In the genomic region with DNA sequence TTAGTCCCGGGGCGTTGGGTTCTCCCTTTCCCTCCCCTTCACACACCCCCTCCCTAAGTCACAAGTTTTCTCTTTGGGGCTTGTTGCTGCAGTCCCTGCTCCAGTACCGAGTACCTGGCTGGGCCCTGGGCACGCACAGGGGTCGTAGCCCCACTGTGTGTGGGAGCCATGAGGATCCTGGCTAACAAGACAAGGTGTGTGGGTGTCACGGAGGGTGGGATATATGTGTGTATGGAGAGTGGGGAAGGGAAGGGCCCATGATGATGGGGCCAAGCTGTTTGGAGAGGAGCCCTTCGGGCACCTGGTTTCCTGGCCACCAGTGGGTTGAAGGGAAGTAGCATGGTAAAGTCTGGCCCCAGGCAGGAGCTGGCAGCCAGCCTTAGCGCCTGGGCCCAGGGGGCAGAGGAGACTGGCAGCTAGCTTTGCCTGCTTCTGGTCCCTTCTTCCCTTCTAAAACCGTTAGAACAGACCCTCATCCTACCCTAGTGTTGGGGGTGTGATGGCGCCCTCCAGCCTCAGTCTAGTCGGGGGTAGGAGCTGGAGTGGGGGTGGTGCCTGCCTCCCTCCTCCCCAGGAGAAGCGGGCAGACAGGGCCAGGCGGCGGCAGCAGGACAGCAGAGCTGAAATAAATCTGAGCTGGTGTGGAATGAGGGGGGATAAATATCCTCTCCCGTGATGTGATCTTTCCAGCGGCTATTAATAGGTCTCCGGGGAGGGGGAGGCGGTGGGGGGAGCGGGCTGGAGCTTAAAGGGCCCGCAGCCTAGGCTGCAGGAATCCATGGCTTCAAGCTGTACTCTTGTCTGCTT, we compare ENCODE assay signal across 8 mouse cellular contexts. TPM values are rescaled to one million over a fixed set of nuclear protein-coding genes. Genes with fewer than 3 reads are reported as not detected.
DNase-seq lines count a peak whose midpoint lies in the region; ATAC-seq and TF ChIP-seq lines count a peak whose summit lies in the region.

No protein-coding gene starts in this region.

- H3K4me2 ChIP-seq in heart, embryonic 13.5 days, result peak overlapping the region; percentile 79
- peak overlapping the region; percentile 86 for H3K4me2 ChIP-seq in midbrain, postnatal 0 days (ENCODE audit: low read depth, low read length, poor library complexity, severe bottlenecking)

- WGBS in heart, embryonic 13.5 days, result 8% methylated on average over 20 of the region's 20 CpGs
- 14% methylated on average over 20 of the region's 20 CpGs for WGBS in midbrain, postnatal 0 days

- DNase-seq in thymus, postnatal 4 days, result peak; percentile 22
- DNase-seq in thymus, postnatal 0 days (ENCODE audit: low spot score), result no peak
- peak; percentile 63 for DNase-seq in embryo, embryonic 11.5 days (ENCODE audit: low read depth, low spot score)
- DNase-seq in kidney, postnatal 25 days, result peak; percentile 45 to 62
- DNase-seq in midbrain, postnatal 0 days (ENCODE audit: low spot score), result peak; percentile 72

- no peaks in the 10 kb centered on the region for H3K27me3 ChIP-seq in heart, embryonic 13.5 days (replicated peaks)
- H3K27me3 ChIP-seq in midbrain, postnatal 0 days (ENCODE audit: insufficient read depth, low read length), result no peaks in the 10 kb centered on the region

- TF ChIP-seq CTCF in midbrain, postnatal 0 days (IDR thresholded peaks at IDR 0.05), result no peak

- H3K9ac ChIP-seq in heart, embryonic 13.5 days, result peak overlapping the region; percentile 85
- peak overlapping the region; percentile 70 for H3K9ac ChIP-seq in midbrain, postnatal 0 days (replicated peaks; ENCODE audit: low read length, poor library complexity, severe bottlenecking)

- H3K9me3 ChIP-seq in heart, embryonic 13.5 days, result no peaks in the 10 kb centered on the region
- no peaks in the 10 kb centered on the region for H3K9me3 ChIP-seq in midbrain, postnatal 0 days (ENCODE audit: low read length)

- peak overlapping the region; percentile 58 for H3K4me3 ChIP-seq in heart, embryonic 13.5 days
- peak overlapping the region; percentile 37 for H3K4me3 ChIP-seq in midbrain, postnatal 0 days (ENCODE audit: low read depth, low read length)

- 0 out of 2 replicates have a peak, but pooled peaks have one; percentile 39 for ATAC-seq in heart, embryonic 13.5 days (ENCODE audit: extremely low read depth, insufficient number of reproducible peaks, low FRiP score, low TSS enrichment)
- peak; percentile 20 for ATAC-seq in midbrain, postnatal 0 days (ENCODE audit: low FRiP score)
- ATAC-seq in CD4-positive, CD25-positive, alpha-beta regulatory T cell, adult 4 months, result no peak
- no peak for ATAC-seq in inflammation-experienced regulatory T-cells, adult 6 months

- H3K36me3 ChIP-seq in heart, embryonic 13.5 days, result peaks cover 44% of the 10 kb centered on the region
- no peaks in the 10 kb centered on the region for H3K36me3 ChIP-seq in midbrain, postnatal 0 days (ENCODE audit: insufficient read depth, low read length)

- H3K4me1 ChIP-seq in heart, embryonic 13.5 days, result peaks cover 77% of the 10 kb centered on the region
- peaks cover 20% of the 10 kb centered on the region; the same call in 1 of the 2 replicates for H3K4me1 ChIP-seq in midbrain, postnatal 0 days (ENCODE audit: insufficient read depth, low read length)

- peak overlapping the region; percentile 100 for H3K27ac ChIP-seq in heart, embryonic 13.5 days (replicated peaks)
- peak overlapping the region; percentile 81 for H3K27ac ChIP-seq in midbrain, postnatal 0 days (ENCODE audit: low read depth, low read length)

RNA-seq across cellular contexts. Expression of a gene that starts 16.9 kb away (rescaled TPM):
- polyA plus RNA-seq in thymus, postnatal 0 days (2015; fragmentation: Nextera tagmentation; extraction: Ambion mirVana), result 3.2 and 4.4 TPM in 2 replicates
- 7.3 and 9.4 TPM in 2 replicates for polyA plus RNA-seq in heart, embryonic 13.5 days (2015; fragmentation: Nextera tagmentation; extraction: Ambion mirVana)
- total RNA-seq in midbrain, postnatal 0 days (2014; rRNA removed), result 42.1 and 61.1 TPM in 2 replicates
- polyA plus RNA-seq in midbrain, postnatal 0 days (2015; fragmentation: Nextera tagmentation; extraction: Ambion mirVana), result 10.0 and 10.4 TPM in 2 replicates
- polyA plus RNA-seq in CD4-positive, CD25-positive, alpha-beta regulatory T cell, adult 4 months (2017; shearing (Covaris generic)), result 10 to 100 TPM; 13.3 to 17.6 TPM
- polyA plus RNA-seq in inflammation-experienced regulatory T-cells, adult 6 months (2017; shearing (Covaris generic)), result 10 to 100 TPM; 11.1 to 12.4 (median 12.2) TPM

RNA-seq across cellular contexts. Expression of a gene that starts 44.8 kb away (rescaled TPM):
- polyA plus RNA-seq in thymus, postnatal 0 days (2015; fragmentation: Nextera tagmentation; extraction: Ambion mirVana), result 0.69 and 1.5 TPM in 2 replicates
- not detected in 2 replicates for polyA plus RNA-seq in heart, embryonic 13.5 days (2015; fragmentation: Nextera tagmentation; extraction: Ambion mirVana)
- not detected in 2 replicates for total RNA-seq in midbrain, postnatal 0 days (2014; rRNA removed)
- not detected in 2 replicates for polyA plus RNA-seq in midbrain, postnatal 0 days (2015; fragmentation: Nextera tagmentation; extraction: Ambion mirVana)
- polyA plus RNA-seq in CD4-positive, CD25-positive, alpha-beta regulatory T cell, adult 4 months (2017; shearing (Covaris generic)), result not detected
- polyA plus RNA-seq in inflammation-experienced regulatory T-cells, adult 6 months (2017; shearing (Covaris generic)), result not detected

RNA-seq across cellular contexts. Expression of a gene that starts 58.6 kb away (rescaled TPM):
- not detected in 2 replicates for polyA plus RNA-seq in thymus, postnatal 0 days (2015; fragmentation: Nextera tagmentation; extraction: Ambion mirVana)
- polyA plus RNA-seq in heart, embryonic 13.5 days (2015; fragmentation: Nextera tagmentation; extraction: Ambion mirVana), result not detected in 2 replicates
- not detected in 2 replicates for total RNA-seq in midbrain, postnatal 0 days (2014; rRNA removed)
- not detected in 2 replicates for polyA plus RNA-seq in midbrain, postnatal 0 days (2015; fragmentation: Nextera tagmentation; extraction: Ambion mirVana)
- under 1 TPM in 1 of 2 experiments, not detected in 1; 0.43 TPM for polyA plus RNA-seq in CD4-positive, CD25-positive, alpha-beta regulatory T cell, adult 4 months (2017; shearing (Covaris generic))
- polyA plus RNA-seq in inflammation-experienced regulatory T-cells, adult 6 months (2017; shearing (Covaris generic)), result under 1 TPM in 2 of 3 experiments, not detected in 1; 0.17 to 0.72 TPM

Comparison
In these comparisons a context has a peak if more than half of its experiments do, and no peak if none do; other contexts are left out.
1. ATAC-seq: peak in heart, embryonic 13.5 days (single experiment) and midbrain, postnatal 0 days (single experiment); none in CD4-positive, CD25-positive, alpha-beta regulatory T cell, adult 4 months (single experiment) and inflammation-experienced regulatory T-cells, adult 6 months (single experiment).